Mouse (Mus musculus) embryonic fibroblast, embryonic 13.5 days (primary cell): ENCODE results near the gene Ankrd44. TPM values are rescaled to one million over a fixed set of nuclear protein-coding genes. Genes with fewer than 3 reads are reported as not detected.

Experiments
- H3K27ac ChIP-seq: 2 replicates; pipeline ENCODE4 v1.5.1; 2012; ENCODE audit warnings: low read length, control low read depth, inconsistent platforms; ENCODE audit not compliant: insufficient read depth
- H3K4me1 ChIP-seq: 2 replicates; pipeline ENCODE4 v1.6.1; 2011; ENCODE audit warnings: low read length; ENCODE audit not compliant: control insufficient read depth, insufficient read depth
- H3K4me3 ChIP-seq: 2 replicates; pipeline ENCODE4 v1.5.1; 2011; ENCODE audit warnings: mild to moderate bottlenecking, control low read depth, low read length; ENCODE audit not compliant: insufficient read depth
- CTCF ChIP-seq: IDR thresholded peaks from 2 replicates; pipeline ENCODE4 v1.5.1; 2011; ENCODE audit warnings: mild to moderate bottlenecking, control low read depth, low read length, moderate library complexity, borderline replicate concordance; ENCODE audit not compliant: insufficient read depth
- POLR2A ChIP-seq: IDR thresholded peaks from 2 replicates; pipeline ENCODE4 v1.6.1; 2011; ENCODE audit warnings: low read depth, mild to moderate bottlenecking, control low read depth, low read length, moderate library complexity
- polyA plus RNA-seq: library from polyadenylated mRNA; stranded (reverse); fragments of >200 nt; gene quantifications from 2 replicates; pipeline ENCODE4 v1.2.4, GENCODE M21; 2011; ENCODE audit warnings: low read depth; ENCODE audit not compliant: missing spikeins, insufficient read length

Gene Ankrd44
- polyA plus RNA-seq, 1 experiment, result 24.8 TPM

- TF ChIP-seq POLR2A (no peak), CTCF (no peak)
- Histone ChIP-seq H3K27ac (no peak overlapping the region), H3K4me3 (no peak overlapping the region), H3K4me1 (peaks cover 5% of the 10 kb centered on the region; the same call in 1 of the 2 replicates)
Measured at GRCm38 (mm10) chr1:54707036-54707887, 218.9 kb downstream of the Ankrd44 start.

GRCm38 (mm10) chr1:54706621-54707020 is 219.6 kb downstream of the Ankrd44 start:
- Histone ChIP-seq H3K27ac (no peak overlapping the region), H3K4me1 (peaks cover 5% of the 10 kb centered on the region; the same call in 1 of the 2 replicates), H3K4me3 (no peak overlapping the region)
- TF ChIP-seq POLR2A, result no peak
- no peak for TF ChIP-seq CTCF

GRCm38 (mm10) chr1:54703466-54703865 is 222.7 kb downstream of the Ankrd44 start:
- TF ChIP-seq CTCF, result no peak
- no peak for TF ChIP-seq POLR2A
- Histone ChIP-seq H3K4me3 (no peak overlapping the region), H3K27ac (no peak overlapping the region), H3K4me1 (no peaks in the 10 kb centered on the region)

GRCm38 (mm10) chr1:54702918-54703317 is 223.3 kb downstream of the Ankrd44 start:
- TF ChIP-seq CTCF (no peak), POLR2A (no peak)
- Histone ChIP-seq H3K4me3 (no peak overlapping the region), H3K4me1 (no peaks in the 10 kb centered on the region), H3K27ac (no peak overlapping the region)

GRCm38 (mm10) chr1:54695396-54695795 is 230.8 kb downstream of the Ankrd44 start:
- Histone ChIP-seq H3K4me1 (no peaks in the 10 kb centered on the region), H3K4me3 (no peak overlapping the region), H3K27ac (no peak overlapping the region)
- TF ChIP-seq POLR2A (no peak), CTCF (no peak)

- H3K4me1 ChIP-seq, result no peaks in the 10 kb centered on the region
- no peak for TF ChIP-seq CTCF
- TF ChIP-seq POLR2A, result no peak
- H3K4me3 ChIP-seq, result no peak overlapping the region
- H3K27ac ChIP-seq, result no peak overlapping the region
Measured at GRCm38 (mm10) chr1:54691824-54692223, 234.4 kb downstream of the Ankrd44 start.

- H3K27ac ChIP-seq, result no peak overlapping the region
- no peak for TF ChIP-seq CTCF
- TF ChIP-seq POLR2A, result no peak
- no peak overlapping the region for H3K4me3 ChIP-seq
- no peaks in the 10 kb centered on the region for H3K4me1 ChIP-seq
Measured at GRCm38 (mm10) chr1:54690291-54690965, 235.8 kb downstream of the Ankrd44 start.

- H3K4me1 ChIP-seq, result no peaks in the 10 kb centered on the region
- no peak overlapping the region for H3K27ac ChIP-seq
- TF ChIP-seq POLR2A (no peak), CTCF (no peak)
- H3K4me3 ChIP-seq, result no peak overlapping the region
Measured at GRCm38 (mm10) chr1:54688441-54688840, 237.7 kb downstream of the Ankrd44 start.

GRCm38 (mm10) chr1:54684316-54684715 is 241.9 kb downstream of the Ankrd44 start:
- TF ChIP-seq POLR2A (no peak), CTCF (no peak)
- no peaks in the 10 kb centered on the region for H3K4me1 ChIP-seq
- no peak overlapping the region for H3K4me3 ChIP-seq
- H3K27ac ChIP-seq, result no peak overlapping the region

- Histone ChIP-seq H3K27ac (no peak overlapping the region), H3K4me1 (no peaks in the 10 kb centered on the region)
Measured at GRCm38 (mm10) chr1:54679556-54679955, 246.6 kb downstream of the Ankrd44 start.

GRCm38 (mm10) chr1:54678037-54678436 is 248.2 kb downstream of the Ankrd44 start:
- no peaks in the 10 kb centered on the region for H3K4me1 ChIP-seq
- H3K4me3 ChIP-seq, result no peak overlapping the region
- TF ChIP-seq CTCF (no peak), POLR2A (no peak)
- no peak overlapping the region for H3K27ac ChIP-seq

More at GRCm38 (mm10) chr1:54679556-54679955, 246.6 kb downstream of the Ankrd44 start:
- TF ChIP-seq POLR2A, result no peak
- no peak for TF ChIP-seq CTCF
- H3K4me3 ChIP-seq, result no peak overlapping the region
